Mouse (Mus musculus): ENCODE measurements around the gene Zfpl1.
A peak's percentile ranks its signal among the peaks of the same experiment; 100 is the strongest.

The Zfpl1 gene

GRCm38 (mm10) chr19:6101186-6101585 lies 16.4 kb upstream of the Zfpl1 start:
- no peak for DNase-seq (ENCODE audit: low spot score in 2 of 2)

- no peak for DNase-seq (ENCODE audit: low spot score in 2 of 2)
These were observed 13.1 kb upstream of the Zfpl1 start for GRCm38 (mm10) chr19:6097847-6098246.

GRCm38 (mm10) chr19:6094119-6094518 lies 9.4 kb upstream of the Zfpl1 start, which contains the start of gene AC131692.1:
AC131692.1 (plus strand) TSS chr19:6094419.
- no peak for DNase-seq (ENCODE audit: low spot score in 2 of 2)

- DNase-seq (ENCODE audit: low spot score in 2 of 2): no peak
These were observed 4.1 kb upstream of the Zfpl1 start for GRCm38 (mm10) chr19:6088841-6089240.

GRCm38 (mm10) chr19:6085417-6085879 lies 692 bp upstream of the Zfpl1 start:
- no peak for DNase-seq (ENCODE audit: low spot score in 2 of 2)

- no peak for DNase-seq (ENCODE audit: low spot score in 2 of 2)
These were observed 2.6 kb downstream of the Zfpl1 start, which contains the start of gene Gm28374 for GRCm38 (mm10) chr19:6082156-6082555. Gm28374 (minus strand) TSS chr19:6082256.

- DNase-seq (ENCODE audit: low spot score in 2 of 2): no peak
These were observed 4.7 kb downstream of the Zfpl1 start, which contains the start of gene Tmem262 for GRCm38 (mm10) chr19:6079983-6080480. Tmem262 (plus strand) TSS chr19:6080033.

GRCm38 (mm10) chr19:6076564-6077393 lies 8.0 kb downstream of the Zfpl1 start, which contains the start of gene Vps51:
Vps51 (minus strand) TSS chr19:6077231.
- DNase-seq (ENCODE audit: low spot score in 2 of 2): peak; percentile 79 to 80

- no peak for DNase-seq (ENCODE audit: low spot score in 2 of 2)
These were observed 10.9 kb downstream of the Zfpl1 start for GRCm38 (mm10) chr19:6073889-6074288.

- no peak for DNase-seq (ENCODE audit: low spot score in 2 of 2)
These were observed 13.5 kb downstream of the Zfpl1 start for GRCm38 (mm10) chr19:6071261-6071660.

GRCm38 (mm10) chr19:6070571-6071250 lies 14.0 kb downstream of the Zfpl1 start:
- DNase-seq (ENCODE audit: low spot score in 2 of 2): no peak

GRCm38 (mm10) chr19:6069851-6070250 lies 14.9 kb downstream of the Zfpl1 start:
- DNase-seq (ENCODE audit: low spot score in 2 of 2): no peak

- DNase-seq (ENCODE audit: low spot score in 2 of 2): no peak
These were observed 15.8 kb downstream of the Zfpl1 start for GRCm38 (mm10) chr19:6068951-6069350.

GRCm38 (mm10) chr19:6067724-6068415 lies 16.9 kb downstream of the Zfpl1 start, which contains the start of gene Tm7sf2:
Tm7sf2 (minus strand) TSS chr19:6068373.
- peak; percentile 93 to 94 for DNase-seq (ENCODE audit: low spot score in 2 of 2)

- peak; percentile 61 to 84 for DNase-seq (ENCODE audit: low spot score in 2 of 2)
These were observed 17.6 kb downstream of the Zfpl1 start for GRCm38 (mm10) chr19:6067011-6067723.

GRCm38 (mm10) chr19:6066571-6066970 lies 18.2 kb downstream of the Zfpl1 start:
- no peak for DNase-seq (ENCODE audit: low spot score in 2 of 2)

GRCm38 (mm10) chr19:6063081-6063480 lies 21.7 kb downstream of the Zfpl1 start:
- DNase-seq (ENCODE audit: low spot score in 2 of 2): no peak

- DNase-seq (ENCODE audit: low spot score in 2 of 2): no peak
These were observed 22.3 kb downstream of the Zfpl1 start for GRCm38 (mm10) chr19:6062418-6062817.

GRCm38 (mm10) chr19:6061641-6062302 lies 23.0 kb downstream of the Zfpl1 start:
- no peak for DNase-seq (ENCODE audit: low spot score in 2 of 2)

- peak; percentile 91 for DNase-seq (ENCODE audit: low spot score in 2 of 2)
These were observed 23.7 kb downstream of the Zfpl1 start, which contains the start of gene Znhit2 for GRCm38 (mm10) chr19:6061021-6061533. Znhit2 (plus strand) TSS chr19:6061192.

Data from urinary bladder, postnatal 4 days (tissue).